Comparison of ENCODE assay signal across 8 mouse cellular contexts in the genomic region with DNA sequence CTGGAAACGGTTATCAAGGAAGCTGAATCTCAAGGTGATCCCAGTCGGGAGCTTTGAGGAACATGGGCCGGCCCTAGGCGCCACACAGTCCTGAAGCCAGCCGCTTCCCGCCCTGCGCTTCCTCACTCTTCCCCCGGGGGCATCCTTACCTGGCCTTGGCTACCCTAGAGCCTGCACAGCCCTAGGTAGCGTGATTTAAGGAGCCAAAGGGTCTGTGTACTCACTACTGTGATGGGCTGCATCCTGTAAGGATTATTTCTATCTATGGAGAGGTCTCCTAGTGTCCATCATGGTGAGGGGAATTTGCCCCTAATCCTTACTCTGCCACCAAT. TPM values are rescaled to one million over a fixed set of nuclear protein-coding genes. Genes with fewer than 3 reads are reported as not detected.
A peak's percentile ranks its signal among the peaks of the same experiment; 100 is the strongest.
DNase-seq lines count a peak whose midpoint lies in the region; ATAC-seq lines count a peak whose summit lies in the region.

No protein-coding gene starts in this region.

- no peaks in the 10 kb centered on the region for H3K9me3 ChIP-seq in kidney, embryonic 16.5 days (ENCODE audit: low read length)
- no peaks in the 10 kb centered on the region for H3K9me3 ChIP-seq in hindbrain, embryonic 11.5 days (ENCODE audit: control insufficient read depth, low read length)
- no peaks in the 10 kb centered on the region for H3K9me3 ChIP-seq in midbrain, embryonic 10.5 days (replicated peaks)

- 0% methylated on average over 9 of the region's 9 CpGs for WGBS in kidney, embryonic 16.5 days
- WGBS in hindbrain, embryonic 11.5 days = 2% methylated on average over 9 of the region's 9 CpGs
- WGBS in midbrain, embryonic 10.5 days = under 1% methylated on average over 9 of the region's 9 CpGs

- peaks cover 15% of the 10 kb centered on the region for H3K4me1 ChIP-seq in kidney, embryonic 16.5 days (ENCODE audit: insufficient read depth, low read length)
- no peaks in the 10 kb centered on the region for H3K4me1 ChIP-seq in brown adipose tissue, adult 24 weeks (ENCODE audit: control insufficient read depth, insufficient read depth, insufficient read length, low read length)
- no peaks in the 10 kb centered on the region for H3K4me1 ChIP-seq in hindbrain, embryonic 11.5 days (replicated peaks; ENCODE audit: control insufficient read depth, insufficient read depth, low read length)
- peaks cover 17% of the 10 kb centered on the region for H3K4me1 ChIP-seq in midbrain, embryonic 10.5 days

- H3K27ac ChIP-seq in kidney, embryonic 16.5 days (ENCODE audit: low read length) = peak overlapping the region; percentile 78
- H3K27ac ChIP-seq in brown adipose tissue, adult 24 weeks (replicated peaks; ENCODE audit: low read depth, low read length) = peak overlapping the region; percentile 78
- H3K27ac ChIP-seq in hindbrain, embryonic 11.5 days (ENCODE audit: low read depth, low read length) = peak overlapping the region; percentile 24; the same call in 1 of the 2 replicates
- peak overlapping the region; percentile 94 for H3K27ac ChIP-seq in midbrain, embryonic 10.5 days (replicated peaks)

- peak overlapping the region; percentile 79 for H3K4me3 ChIP-seq in kidney, embryonic 16.5 days (ENCODE audit: low read length)
- peak overlapping the region; percentile 92 for H3K4me3 ChIP-seq in brown adipose tissue, adult 24 weeks (ENCODE audit: insufficient read depth, low read depth, low read length)
- peak overlapping the region; percentile 69 for H3K4me3 ChIP-seq in hindbrain, embryonic 11.5 days (ENCODE audit: low read depth, low read length)
- peak overlapping the region; percentile 76 for H3K4me3 ChIP-seq in midbrain, embryonic 10.5 days

- no peak for DNase-seq in kidney, postnatal 25 days
- no peak for DNase-seq in hindbrain, embryonic 11.5 days (ENCODE audit: low spot score)
- no peak for DNase-seq in midbrain, embryonic 10.5 days (ENCODE audit: low spot score)
- no peak for DNase-seq in left cerebral cortex, postnatal 10 days (ENCODE audit: extremely low spot score in 1 of 2, low spot score in 2 of 2)
- no peak for DNase-seq in thymus, postnatal 25 days
- no peak for DNase-seq in kidney, postnatal 4 days

- intact Hi-C loops in left cerebral cortex, postnatal 10 days (cut with DNase I) = loop anchor here (5.0 kb wide), 1 partner anchor 172 kb away; a partner anchor contains a TSS

- no peaks in the 10 kb centered on the region for H3K36me3 ChIP-seq in kidney, embryonic 16.5 days (ENCODE audit: insufficient read depth, low read length)
- H3K36me3 ChIP-seq in hindbrain, embryonic 11.5 days (ENCODE audit: control insufficient read depth, insufficient read depth, low read length) = no peaks in the 10 kb centered on the region
- peaks cover 7% of the 10 kb centered on the region; the same call in 1 of the 2 replicates for H3K36me3 ChIP-seq in midbrain, embryonic 10.5 days

- peak overlapping the region; percentile 94 for H3K9ac ChIP-seq in kidney, embryonic 16.5 days (replicated peaks; ENCODE audit: low read length)
- H3K9ac ChIP-seq in hindbrain, embryonic 11.5 days (ENCODE audit: low read depth, low read length) = peak overlapping the region; percentile 86

- H3K27me3 ChIP-seq in kidney, embryonic 16.5 days (ENCODE audit: insufficient read depth, low read length) = no peaks in the 10 kb centered on the region
- H3K27me3 ChIP-seq in hindbrain, embryonic 11.5 days (ENCODE audit: control insufficient read depth, insufficient read depth, low read length) = no peaks in the 10 kb centered on the region
- no peaks in the 10 kb centered on the region for H3K27me3 ChIP-seq in midbrain, embryonic 10.5 days (ENCODE audit: low read depth, poor library complexity, severe bottlenecking)

- ATAC-seq in kidney, embryonic 16.5 days (ENCODE audit: low FRiP score, low TSS enrichment) = peak; percentile 98
- ATAC-seq in hindbrain, embryonic 11.5 days (ENCODE audit: low FRiP score) = peak; percentile 97

- peak overlapping the region; percentile 55 for H3K4me2 ChIP-seq in kidney, embryonic 16.5 days (replicated peaks; ENCODE audit: low read depth, low read length)
- peak overlapping the region; percentile 51 for H3K4me2 ChIP-seq in hindbrain, embryonic 11.5 days (replicated peaks; ENCODE audit: low read depth, low read length)

RNA-seq across cellular contexts. Expression of a gene that starts 0.4 kb away (rescaled TPM):
- polyA plus RNA-seq in kidney, embryonic 16.5 days (2015; fragmentation: Nextera tagmentation; extraction: Ambion mirVana) = 14.1 and 18.8 TPM in 2 replicates
- 3.7 and 8.2 TPM in 2 replicates for polyA plus RNA-seq in brown adipose tissue, adult 24 weeks (2012; ENCODE audit: insufficient read depth, insufficient read length, missing spikeins)
- 12.6 and 18.4 TPM in 2 replicates for polyA plus RNA-seq in hindbrain, embryonic 11.5 days (2014; fragmentation: Nextera tagmentation; extraction: Ambion mirVana)
- 15.7 and 19.3 TPM in 2 replicates for polyA plus RNA-seq in midbrain, embryonic 10.5 days (2016; fragmentation: Nextera tagmentation; extraction: Ambion mirVana)
- total RNA-seq in left cerebral cortex, postnatal 10 days (2021) = 1 to 10 TPM; 2.3 to 2.5 TPM

RNA-seq across cellular contexts. Expression of a gene that starts 36.6 kb away (rescaled TPM):
- 30.7 and 30.9 TPM in 2 replicates for polyA plus RNA-seq in kidney, embryonic 16.5 days (2015; fragmentation: Nextera tagmentation; extraction: Ambion mirVana)
- polyA plus RNA-seq in brown adipose tissue, adult 24 weeks (2012; ENCODE audit: insufficient read depth, insufficient read length, missing spikeins) = 6.6 and 7.2 TPM in 2 replicates
- 35.9 and 42.2 TPM in 2 replicates for polyA plus RNA-seq in hindbrain, embryonic 11.5 days (2014; fragmentation: Nextera tagmentation; extraction: Ambion mirVana)
- polyA plus RNA-seq in midbrain, embryonic 10.5 days (2016; fragmentation: Nextera tagmentation; extraction: Ambion mirVana) = 32.2 and 32.5 TPM in 2 replicates
- 10 to 100 TPM; 24.9 to 29.2 TPM for total RNA-seq in left cerebral cortex, postnatal 10 days (2021)

Comparison
In these comparisons a context has a peak if more than half of its experiments do, and no peak if none do; other contexts are left out.
1. H3K27ac ChIP-seq: peak in every context shown above with its lines; median percentile 94 in midbrain, embryonic 10.5 days; 78 in kidney, embryonic 16.5 days; 78 in brown adipose tissue, adult 24 weeks; 24 in hindbrain, embryonic 11.5 days.